14 mouse cellular contexts compared by ENCODE assay signal in the genomic region with DNA sequence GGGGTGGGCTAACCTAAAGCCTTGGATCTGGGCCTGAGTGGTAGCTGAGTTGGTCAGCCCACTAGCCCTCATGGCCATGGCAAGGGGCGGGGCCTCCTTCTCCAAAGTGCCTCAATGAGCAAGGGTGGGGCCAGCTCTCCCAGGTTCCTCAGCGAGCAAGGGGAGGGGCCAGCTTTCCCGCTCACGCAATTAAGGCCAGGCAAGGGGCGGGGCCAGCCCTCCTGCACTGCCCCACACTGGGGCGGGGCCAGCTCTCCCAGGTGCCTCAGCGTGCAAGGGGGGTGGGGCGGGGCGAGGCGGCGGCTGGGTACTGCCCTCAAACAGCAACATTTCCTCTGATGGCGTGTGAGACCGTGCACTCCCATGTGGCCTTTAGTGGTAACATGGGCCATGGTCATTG. TPM values are rescaled to one million over a fixed set of nuclear protein-coding genes. Genes with fewer than 3 reads are reported as not detected.
DNase-seq lines count a peak whose midpoint lies in the region; ATAC-seq and TF ChIP-seq lines count a peak whose summit lies in the region.
"Had no signal": no experiment of that assay in that cellular context is flagged by ENCODE, and none has a peak within 500 bp of the region (broad histone marks: within the 10 kb centered on the region; RNA-seq: fewer than 3 reads in every experiment).

No protein-coding gene starts in this region.

- H3K27ac ChIP-seq in ES-Bruce4 (ENCODE audit: insufficient read depth, low read length) (peak overlapping the region; percentile 77), ES-E14 (ENCODE audit: insufficient read depth, low read depth, low read length, poor library complexity, severe bottlenecking) (peak overlapping the region; percentile 68)
- no peak overlapping the region for H3K27ac ChIP-seq in liver, embryonic 11.5 days (ENCODE audit: low read depth, low read length)
- H3K27ac ChIP-seq: embryonic facial prominence, embryonic 15.5 days had no signal

- peak; percentile 77 for ATAC-seq in liver, embryonic 11.5 days (replicated peaks; ENCODE audit: low FRiP score)

- peak; percentile 1 for DNase-seq in kidney, postnatal 14 days
- no peak for DNase-seq in kidney, adult 8-10 months
- peak; percentile 80 for DNase-seq in ES-E14 (ENCODE audit: low read depth, low spot score)
- DNase-seq in liver, embryonic 11.5 days (ENCODE audit: low spot score): peak; percentile 34
- DNase-seq in Muller cell, postnatal 12 days (ENCODE audit: inconsistent ontology term): no peak
- DNase-seq in cerebellum, adult 8-10 months: no peak
- DNase-seq: gastrocnemius, postnatal 14 days; thymus, adult 2 months had no signal

- WGBS in liver, embryonic 11.5 days: 44% methylated on average over 13 of the region's 13 CpGs

- no peaks in the 10 kb centered on the region for H3K27me3 ChIP-seq in ES-Bruce4 (ENCODE audit: control insufficient read depth, insufficient read depth, low read length, poor library complexity, severe bottlenecking)
- peaks cover 24% of the 10 kb centered on the region for H3K27me3 ChIP-seq in liver, embryonic 11.5 days (replicated peaks; ENCODE audit: control insufficient read depth, insufficient read depth, low read length)
- H3K27me3 ChIP-seq: embryonic facial prominence, embryonic 15.5 days had no signal

- H3K9me3 ChIP-seq in ES-Bruce4 (replicated peaks; ENCODE audit: control insufficient read depth, insufficient read depth, low read length, poor library complexity, severe bottlenecking) (no peaks in the 10 kb centered on the region), ES-E14 (ENCODE audit: control insufficient read depth, insufficient read depth, low read depth, low read length) (no peaks in the 10 kb centered on the region)
- no peaks in the 10 kb centered on the region for H3K9me3 ChIP-seq in liver, embryonic 11.5 days (ENCODE audit: control insufficient read depth, low read length)
- H3K9me3 ChIP-seq: embryonic facial prominence, embryonic 15.5 days had no signal

- TF ChIP-seq EP300 in ES-Bruce4 (IDR thresholded peaks at IDR 0.05; ENCODE audit: insufficient read depth, low read depth, low read length): no peak

- H3K36me3 ChIP-seq in ES-Bruce4 (ENCODE audit: control insufficient read depth, insufficient read depth, low read length, poor library complexity, severe bottlenecking): no peaks in the 10 kb centered on the region
- no peaks in the 10 kb centered on the region for H3K36me3 ChIP-seq in ES-E14 (ENCODE audit: control insufficient read depth, insufficient read depth, low read length, poor library complexity, severe bottlenecking)
- no peaks in the 10 kb centered on the region for H3K36me3 ChIP-seq in liver, embryonic 11.5 days (ENCODE audit: control insufficient read depth, insufficient read depth, low read length)
- H3K36me3 ChIP-seq: embryonic facial prominence, embryonic 15.5 days had no signal

- peak overlapping the region; percentile 55 for H3K9ac ChIP-seq in ES-Bruce4 (ENCODE audit: low read depth, poor library complexity, severe bottlenecking)
- peak overlapping the region; percentile 82 for H3K9ac ChIP-seq in ES-E14 (ENCODE audit: insufficient read depth, low read depth, low read length, poor library complexity, severe bottlenecking)
- H3K9ac ChIP-seq in liver, embryonic 11.5 days (ENCODE audit: low read depth, low read length): no peak overlapping the region
- H3K9ac ChIP-seq: embryonic facial prominence, embryonic 15.5 days had no signal

- no peaks in the 10 kb centered on the region for H3K4me1 ChIP-seq in ES-Bruce4 (ENCODE audit: control insufficient read depth, insufficient read depth, low read length)
- peaks cover 2 to 8% of the 10 kb centered on the region in 2 experiments; a peak in 2 of 4 replicates for H3K4me1 ChIP-seq in ES-E14 (ENCODE audit: control insufficient read depth in 2 of 2, insufficient read depth in 2 of 2, low read length in 2 of 2, poor library complexity in 1 of 2)
- H3K4me1 ChIP-seq in liver, embryonic 11.5 days (replicated peaks; ENCODE audit: control insufficient read depth, insufficient read depth, low read length): no peaks in the 10 kb centered on the region
- H3K4me1 ChIP-seq: embryonic facial prominence, embryonic 15.5 days had no signal

- H3K4me3 ChIP-seq in ES-Bruce4 (ENCODE audit: low read depth, low read length): peak overlapping the region; percentile 89
- peak overlapping the region; percentile 30 to 53; a peak in 3 of 4 replicates for H3K4me3 ChIP-seq in ES-E14 (ENCODE audit: insufficient read depth in 1 of 2, low read depth in 1 of 2, low read length in 2 of 2, poor library complexity in 1 of 2, severe bottlenecking in 1 of 2)
- no peak overlapping the region for H3K4me3 ChIP-seq in liver, embryonic 11.5 days (ENCODE audit: low read depth, low read length)
- H3K4me3 ChIP-seq: embryonic facial prominence, embryonic 15.5 days had no signal

- H3K4me2 ChIP-seq in liver, embryonic 11.5 days: no peak overlapping the region
- H3K4me2 ChIP-seq: embryonic facial prominence, embryonic 15.5 days had no signal

- in situ Hi-C loops in ES-E14 (cut with MboI; ENCODE audit: low sequenced_read_pairs in 2 of 2, unreplicated experiment in 2 of 2): no loop called here

- peak; percentile 60 for TF ChIP-seq POLR2A in ES-Bruce4 (IDR thresholded peaks at IDR 0.05; ENCODE audit: insufficient read depth, low read length)

- no peak for TF ChIP-seq CTCF in ES-Bruce4 (IDR thresholded peaks at IDR 0.05; ENCODE audit: low read depth, low read length)

TF ChIP-seq in ES-E14, 5 proteins besides CTCF, POLR2A, EP300 and RAD21:
- TF ChIP-seq ZNF384 (IDR thresholded peaks at IDR 0.05; ENCODE audit: low read depth, low read length) (no peak), HCFC1 (IDR thresholded peaks at IDR 0.05; ENCODE audit: borderline replicate concordance, insufficient read depth, low read length) (no peak), CHD2 (IDR thresholded peaks at IDR 0.05; ENCODE audit: low read depth, low read length) (no peak), MAFK (IDR thresholded peaks at IDR 0.05; ENCODE audit: insufficient read depth, low read depth, low read length) (no peak), ZC3H11A (IDR thresholded peaks at IDR 0.05; ENCODE audit: borderline replicate concordance, low read depth, low read length) (no peak)

RNA-seq across cellular contexts. Expression of gene Tsx, which starts 9.2 kb away (rescaled TPM):
- polyA plus RNA-seq in ES-Bruce4 (2011; ENCODE audit: insufficient read depth, insufficient read length, low read depth, missing spikeins): 0.75 and 0.84 TPM in 2 replicates
- total RNA-seq in ES-E14 (2012; rRNA removed): 3.0 and 4.3 TPM in 2 replicates
- polyA plus RNA-seq in liver, embryonic 11.5 days (2014; fragmentation: Nextera tagmentation; extraction: Ambion mirVana): not detected in 2 replicates
- total RNA-seq: gastrocnemius, postnatal 14 days; heart, postnatal 25 days; left cerebral cortex, adult 18-20 months had no signal

RNA-seq across cellular contexts. Expression of gene Gm26992, which starts 16.8 kb away (rescaled TPM):
- not detected in 2 replicates for polyA plus RNA-seq in ES-Bruce4 (2011; ENCODE audit: insufficient read depth, insufficient read length, low read depth, missing spikeins)
- not detected in 2 replicates for total RNA-seq in ES-E14 (2012; rRNA removed)
- not detected in 2 replicates for polyA plus RNA-seq in liver, embryonic 11.5 days (2014; fragmentation: Nextera tagmentation; extraction: Ambion mirVana)
- total RNA-seq: gastrocnemius, postnatal 14 days; heart, postnatal 25 days had no signal
- polyA plus RNA-seq: embryonic facial prominence, embryonic 15.5 days; kidney, embryonic 16.5 days; small intestine, adult 2 months had no signal

RNA-seq across cellular contexts. Expression of gene Chic1, which starts 48.7 kb away (rescaled TPM):
- polyA plus RNA-seq in ES-Bruce4 (2011; ENCODE audit: insufficient read depth, insufficient read length, low read depth, missing spikeins): 9.2 and 9.8 TPM in 2 replicates
- total RNA-seq in ES-E14 (2012; rRNA removed): 10.8 and 13.2 TPM in 2 replicates
- 1.3 and 1.6 TPM in 2 replicates for polyA plus RNA-seq in liver, embryonic 11.5 days (2014; fragmentation: Nextera tagmentation; extraction: Ambion mirVana)

Comparison
In these comparisons a context has a peak if more than half of its experiments do, and no peak if none do; other contexts are left out.
1. DNase-seq: peak in kidney, postnatal 14 days (single experiment), ES-E14 (single experiment) and liver, embryonic 11.5 days (single experiment); none in kidney, adult 8-10 months (0 of 2), Muller cell, postnatal 12 days (single experiment) and cerebellum, adult 8-10 months (single experiment).